Mouse (Mus musculus): ENCODE data around the gene A630023A22Rik. TPM values are rescaled to one million over a fixed set of nuclear protein-coding genes. Genes with fewer than 3 reads are reported as not detected.

Gene A630023A22Rik
- polyA plus RNA-seq, 1 experiment: not detected

DNA sequence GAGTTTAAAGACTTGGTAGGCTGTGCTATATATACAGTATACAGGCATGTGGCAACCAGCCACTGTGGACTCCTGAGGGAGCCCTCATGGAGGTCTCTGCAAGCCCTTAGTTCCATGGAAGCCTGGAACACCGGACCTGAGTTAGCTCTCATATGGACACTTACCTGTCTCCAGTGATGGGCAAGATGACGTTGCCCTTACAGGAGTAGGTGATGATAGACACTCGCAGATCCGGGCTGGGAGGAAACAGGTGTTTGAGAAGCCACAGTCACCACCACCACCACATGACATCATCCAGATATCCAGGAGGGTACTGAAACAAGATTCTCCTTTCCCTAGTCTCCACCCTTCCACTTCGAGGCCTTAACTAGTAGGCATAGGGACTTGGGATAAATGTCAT lies 100.2 kb downstream of the A630023A22Rik start:
- no peak for TF ChIP-seq POLR2A (IDR thresholded peaks at IDR 0.05; ENCODE audit: extremely low read depth, insufficient read depth, low read length)
- no peak for TF ChIP-seq CTCF (IDR thresholded peaks at IDR 0.05; ENCODE audit: extremely low read depth, insufficient read depth, low read length)
- no peaks in the 10 kb centered on the region for H3K4me1 ChIP-seq (ENCODE audit: control insufficient read depth, insufficient read depth, low read length)
- H3K4me3 ChIP-seq (ENCODE audit: insufficient read depth, low read length): no peak overlapping the region

DNA sequence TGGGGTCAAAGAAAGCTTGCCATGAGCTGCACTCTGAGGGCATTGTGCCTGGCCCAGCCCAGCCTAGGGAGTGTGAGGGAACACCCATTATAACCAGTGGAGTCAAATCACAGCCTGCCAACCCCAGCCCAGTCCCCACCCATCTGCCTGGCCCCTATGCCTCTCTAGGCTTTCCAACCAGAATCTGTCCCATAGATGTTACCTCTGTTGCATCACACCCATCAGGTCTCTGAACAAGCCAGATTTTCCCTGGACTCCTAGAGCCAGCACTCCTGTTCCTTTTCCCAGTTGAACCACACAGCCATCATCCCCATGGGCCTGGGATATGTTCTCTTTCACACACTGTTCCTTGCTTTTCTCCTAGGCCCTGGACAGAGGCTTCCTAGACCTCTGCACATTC lies 101.1 kb downstream of the A630023A22Rik start:
- no peak overlapping the region for H3K27ac ChIP-seq (ENCODE audit: insufficient read depth, low read length)
- H3K4me1 ChIP-seq (ENCODE audit: control insufficient read depth, insufficient read depth, low read length): no peaks in the 10 kb centered on the region
- TF ChIP-seq CTCF (IDR thresholded peaks at IDR 0.05; ENCODE audit: extremely low read depth, insufficient read depth, low read length) (no peak), POLR2A (IDR thresholded peaks at IDR 0.05; ENCODE audit: extremely low read depth, insufficient read depth, low read length) (no peak)
- no peak overlapping the region for H3K4me3 ChIP-seq (ENCODE audit: insufficient read depth, low read length)

More for the DNA sequence above, 100.2 kb downstream of the A630023A22Rik start:
- H3K27ac ChIP-seq (ENCODE audit: insufficient read depth, low read length): no peak overlapping the region

Other genes starting within 250 kb of the A630023A22Rik start
- 3.8 and 4.2 TPM in 2 replicates for gene Gdf10, start 179.2 kb downstream of the A630023A22Rik start, polyA plus RNA-seq (2012; rRNA removed)
- gene Gdf2, start 161.7 kb downstream of the A630023A22Rik start, polyA plus RNA-seq (2012; rRNA removed): not detected in 2 replicates
- gene Rbp3, start 148.8 kb downstream of the A630023A22Rik start, polyA plus RNA-seq (2012; rRNA removed): not detected in 2 replicates
- gene Zfp488, start 124.0 kb downstream of the A630023A22Rik start, polyA plus RNA-seq (2012; rRNA removed): 3.1 and 3.4 TPM in 2 replicates
- gene Gm30083, start 87.6 kb downstream of the A630023A22Rik start, polyA plus RNA-seq (2012; rRNA removed): not detected in 2 replicates
- gene Gm5460, start 86.0 kb downstream of the A630023A22Rik start, polyA plus RNA-seq (2012; rRNA removed): not detected in 2 replicates
- gene Antxrl, start 50.0 kb downstream of the A630023A22Rik start, polyA plus RNA-seq (2012; rRNA removed): not detected in 2 replicates
- gene Anxa8, start 16.8 kb downstream of the A630023A22Rik start, polyA plus RNA-seq (2012; rRNA removed): 0.44 and 0.86 TPM in 2 replicates
- not detected in 2 replicates for gene Npy4r, start 49.7 kb upstream of the A630023A22Rik start, polyA plus RNA-seq (2012; rRNA removed)
- gene Gprin2, start 98.9 kb upstream of the A630023A22Rik start, polyA plus RNA-seq (2012; rRNA removed): 0.44 and 0.51 TPM in 2 replicates
- 1.2 TPM in 2 replicates for gene Syt15, start 116.8 kb upstream of the A630023A22Rik start, polyA plus RNA-seq (2012; rRNA removed)
- 4.1 and 4.6 TPM in 2 replicates for gene Shld2, start 207.7 kb upstream of the A630023A22Rik start, polyA plus RNA-seq (2012; rRNA removed)
- 174 and 177 TPM in 2 replicates for gene Glud1, start 208.0 kb upstream of the A630023A22Rik start, polyA plus RNA-seq (2012; rRNA removed)